8 mouse cellular contexts compared by ENCODE assay signal in genomic region chr9:13716316-13717099, GRCm38 (mm10). TPM values are rescaled to one million over a fixed set of nuclear protein-coding genes. Genes with fewer than 3 reads are reported as not detected.
DNase-seq lines count a peak whose midpoint lies in the region; ATAC-seq and TF ChIP-seq lines count a peak whose summit lies in the region.

No protein-coding gene starts in this region.

- no peaks in the 10 kb centered on the region for H3K9me3 ChIP-seq in hindbrain, postnatal 0 days (ENCODE audit: low read length)
- no peaks in the 10 kb centered on the region for H3K9me3 ChIP-seq in megakaryocyte, embryonic 14.5 days

- WGBS in hindbrain, postnatal 0 days: 24% methylated on average over 8 of the region's 8 CpGs

- H3K9ac ChIP-seq in hindbrain, postnatal 0 days (replicated peaks; ENCODE audit: low read length): no peak overlapping the region

- no peak overlapping the region for H3K4me3 ChIP-seq in hindbrain, postnatal 0 days (ENCODE audit: low read length)
- H3K4me3 ChIP-seq in megakaryocyte, embryonic 14.5 days (replicated peaks): peak overlapping the region; percentile 85

- no peaks in the 10 kb centered on the region for H3K27me3 ChIP-seq in hindbrain, postnatal 0 days (ENCODE audit: insufficient read depth, low read length)
- peaks cover 2% of the 10 kb centered on the region for H3K27me3 ChIP-seq in megakaryocyte, embryonic 14.5 days (replicated peaks)

- no peak overlapping the region for H3K27ac ChIP-seq in hindbrain, postnatal 0 days

- no peaks in the 10 kb centered on the region for H3K4me1 ChIP-seq in hindbrain, postnatal 0 days (ENCODE audit: insufficient read depth, low read length)
- peaks cover 14% of the 10 kb centered on the region for H3K4me1 ChIP-seq in megakaryocyte, embryonic 14.5 days

- peak; percentile 85 for DNase-seq in ZHBTc4 (ENCODE audit: low read depth, low spot score)
- peak; percentile 81 to 87 for DNase-seq in cerebellum, postnatal 25 days
- DNase-seq in frontal cortex, postnatal 36 days (ENCODE audit: low spot score in 2 of 2): peak; percentile 77 to 87
- peak; percentile 95 for DNase-seq in hindbrain, postnatal 0 days (ENCODE audit: low spot score)
- DNase-seq in left cerebral cortex, adult 18-20 months (ENCODE audit: low spot score in 2 of 2): peak; percentile 79 to 84
- peak; percentile 88 to 89 for DNase-seq in right cerebral cortex, adult 2 months (ENCODE audit: low spot score in 2 of 2)
- peak; percentile 54 to 79 for DNase-seq in urinary bladder, postnatal 4 days (ENCODE audit: low spot score in 2 of 2)

- ATAC-seq in hindbrain, postnatal 0 days: peak; percentile 64; the same call in 1 of the 2 replicates

- H3K4me2 ChIP-seq in hindbrain, postnatal 0 days (ENCODE audit: low read depth, low read length): 0 out of 2 replicates have a peak overlapping the region, but pooled peaks have one; percentile 16

- peak; percentile 95 for TF ChIP-seq CTCF in hindbrain, postnatal 0 days (IDR thresholded peaks at IDR 0.05; ENCODE audit: low read depth)

- no peaks in the 10 kb centered on the region for H3K36me3 ChIP-seq in hindbrain, postnatal 0 days (ENCODE audit: insufficient read depth, low read length)
- no peaks in the 10 kb centered on the region for H3K36me3 ChIP-seq in megakaryocyte, embryonic 14.5 days (replicated peaks; ENCODE audit: low read length)

RNA-seq across cellular contexts. Expression of gene Mtmr2, which starts 31.7 kb away (rescaled TPM):
- total RNA-seq in hindbrain, postnatal 0 days (2014; rRNA removed): 36.9 and 40.8 TPM in 2 replicates
- 53.6 and 53.8 TPM in 2 replicates for polyA plus RNA-seq in hindbrain, postnatal 0 days (2015; fragmentation: Nextera tagmentation; extraction: Ambion mirVana)
- 10 to 100 TPM; 44.5 to 47.3 TPM for total RNA-seq in left cerebral cortex, adult 18-20 months (2021)
- 2.9 TPM in 1 of 2 replicates, not detected in the other for polyA plus RNA-seq in megakaryocyte, embryonic 14.5 days (2012; ENCODE audit: insufficient read depth, low replicate concordance)
